21 mouse cellular contexts compared by ENCODE assay signal in the genomic region with DNA sequence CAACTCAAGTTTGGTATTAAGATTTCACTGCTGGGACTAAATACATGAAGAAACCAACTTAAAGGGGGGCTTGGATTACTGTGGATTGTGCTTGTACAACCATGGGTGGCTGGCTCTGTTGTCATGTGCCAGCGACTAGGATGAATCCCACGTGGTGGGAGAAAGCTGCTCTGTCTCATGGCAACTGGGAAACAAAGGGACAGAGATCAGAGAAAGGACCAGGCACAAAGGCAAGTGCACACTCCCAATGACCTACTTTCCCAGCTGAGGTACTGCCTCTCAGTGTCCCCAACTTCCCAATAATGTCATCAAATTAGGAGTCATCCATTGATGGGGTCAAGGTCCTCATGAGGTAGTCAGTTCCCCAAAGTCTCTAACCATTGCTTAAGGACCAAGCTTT.
DNase-seq lines count a peak whose midpoint lies in the region; ATAC-seq and TF ChIP-seq lines count a peak whose summit lies in the region.
"Had no signal": no experiment of that assay in that cellular context is flagged by ENCODE, and none has a peak within 500 bp of the region (broad histone marks: within the 10 kb centered on the region; RNA-seq: fewer than 3 reads in every experiment).

No protein-coding gene starts in this region.

- no peak overlapping the region for H3K4me3 ChIP-seq in forebrain, embryonic 10.5 days
- H3K4me3 ChIP-seq in forebrain, embryonic 12.5 days (replicated peaks), result no peak overlapping the region
- no peak overlapping the region for H3K4me3 ChIP-seq in hindbrain, embryonic 13.5 days
- no peak overlapping the region for H3K4me3 ChIP-seq in hindbrain, embryonic 14.5 days (replicated peaks; ENCODE audit: low read length)
- no peak overlapping the region for H3K4me3 ChIP-seq in neural tube, embryonic 15.5 days (replicated peaks)
- no peak overlapping the region for H3K4me3 ChIP-seq in kidney, adult 2 months (ENCODE audit: insufficient read depth, low read depth, low read length)
- H3K4me3 ChIP-seq: embryonic facial prominence, embryonic 13.5 days; gastrocnemius, adult 2 months; heart, embryonic 12.5 days had no signal

- H3K4me2 ChIP-seq in forebrain, embryonic 12.5 days, result no peak overlapping the region
- H3K4me2 ChIP-seq in hindbrain, embryonic 13.5 days, result no peak overlapping the region
- no peak overlapping the region for H3K4me2 ChIP-seq in hindbrain, embryonic 14.5 days (replicated peaks)
- no peak overlapping the region for H3K4me2 ChIP-seq in neural tube, embryonic 15.5 days
- H3K4me2 ChIP-seq: embryonic facial prominence, embryonic 13.5 days; heart, embryonic 12.5 days had no signal

- no peaks in the 10 kb centered on the region for H3K27me3 ChIP-seq in forebrain, embryonic 10.5 days (ENCODE audit: poor library complexity, severe bottlenecking)
- no peaks in the 10 kb centered on the region for H3K27me3 ChIP-seq in forebrain, embryonic 12.5 days
- no peaks in the 10 kb centered on the region for H3K27me3 ChIP-seq in hindbrain, embryonic 13.5 days
- no peaks in the 10 kb centered on the region for H3K27me3 ChIP-seq in hindbrain, embryonic 14.5 days (ENCODE audit: control insufficient read depth, insufficient read depth, low read length)
- no peaks in the 10 kb centered on the region for H3K27me3 ChIP-seq in neural tube, embryonic 15.5 days (replicated peaks)
- H3K27me3 ChIP-seq in kidney, adult 2 months (replicated peaks; ENCODE audit: control insufficient read depth, insufficient read depth, low read length), result no peaks in the 10 kb centered on the region
- H3K27me3 ChIP-seq: embryonic facial prominence, embryonic 13.5 days; heart, embryonic 12.5 days had no signal

- TF ChIP-seq POLR2A in kidney, adult 2 months (IDR thresholded peaks at IDR 0.05; ENCODE audit: low read depth, low read length), result no peak

- H3K4me1 ChIP-seq in forebrain, embryonic 10.5 days, result peaks cover 74% of the 10 kb centered on the region
- peaks cover 51% of the 10 kb centered on the region for H3K4me1 ChIP-seq in forebrain, embryonic 12.5 days
- H3K4me1 ChIP-seq in hindbrain, embryonic 13.5 days (replicated peaks), result peaks cover 62% of the 10 kb centered on the region
- peaks cover 54% of the 10 kb centered on the region for H3K4me1 ChIP-seq in hindbrain, embryonic 14.5 days (replicated peaks; ENCODE audit: control insufficient read depth, insufficient read depth, low read length)
- H3K4me1 ChIP-seq in neural tube, embryonic 15.5 days, result peaks cover 49% of the 10 kb centered on the region
- H3K4me1 ChIP-seq in kidney, adult 2 months (ENCODE audit: control insufficient read depth, insufficient read depth, low read length), result no peaks in the 10 kb centered on the region

- H3K27ac ChIP-seq in forebrain, embryonic 10.5 days, result peak overlapping the region; percentile 91
- no peak overlapping the region for H3K27ac ChIP-seq in forebrain, embryonic 12.5 days
- peak overlapping the region; percentile 98 for H3K27ac ChIP-seq in hindbrain, embryonic 13.5 days
- H3K27ac ChIP-seq in hindbrain, embryonic 14.5 days, result no peak overlapping the region
- 0 out of 2 replicates have a peak overlapping the region, but pooled peaks have one; percentile 23 for H3K27ac ChIP-seq in neural tube, embryonic 15.5 days (replicated peaks)
- H3K27ac ChIP-seq in kidney, adult 2 months (ENCODE audit: insufficient read depth, low read depth, low read length), result no peak overlapping the region
- H3K27ac ChIP-seq: embryonic facial prominence, embryonic 13.5 days; gastrocnemius, adult 2 months had no signal

- H3K36me3 ChIP-seq in forebrain, embryonic 10.5 days (replicated peaks), result no peaks in the 10 kb centered on the region
- H3K36me3 ChIP-seq in forebrain, embryonic 12.5 days (replicated peaks), result no peaks in the 10 kb centered on the region
- H3K36me3 ChIP-seq in hindbrain, embryonic 13.5 days, result no peaks in the 10 kb centered on the region
- no peaks in the 10 kb centered on the region for H3K36me3 ChIP-seq in hindbrain, embryonic 14.5 days (replicated peaks; ENCODE audit: control insufficient read depth, insufficient read depth)
- H3K36me3 ChIP-seq in neural tube, embryonic 15.5 days, result no peaks in the 10 kb centered on the region
- H3K36me3 ChIP-seq in kidney, adult 2 months (ENCODE audit: control insufficient read depth, insufficient read depth, low read length), result no peaks in the 10 kb centered on the region
- H3K36me3 ChIP-seq: embryonic facial prominence, embryonic 13.5 days; G1E; heart, embryonic 12.5 days had no signal

- DNase-seq in forebrain, embryonic 10.5 days (ENCODE audit: extremely low spot score, low spot score), result no peak
- no peak for DNase-seq in hindbrain, embryonic 14.5 days (ENCODE audit: low spot score)
- no peak for DNase-seq in neural tube, embryonic 10.5 days (ENCODE audit: extremely low spot score, low spot score)
- peak; percentile 84 for DNase-seq in retina, postnatal 1 day
- no peak for DNase-seq in kidney, adult 2 months
- DNase-seq: adrenal gland, postnatal 14 days; B cell, adult 2 months; cerebellum, adult 18-20 months; cerebellum, adult 9-11 months; cerebellum, postnatal 36 days; gastrocnemius, adult 2 months; gastrocnemius, postnatal 25 days; heart, postnatal 36 days had no signal

- TF ChIP-seq CTCF in kidney, adult 2 months (conservative IDR thresholded peaks at IDR 0.05; ENCODE audit: insufficient read depth, insufficient read length, low read depth, low read length), result no peak

- ATAC-seq in forebrain, embryonic 12.5 days (ENCODE audit: low FRiP score), result no peak
- no peak for ATAC-seq in hindbrain, embryonic 13.5 days (ENCODE audit: low FRiP score)
- no peak for ATAC-seq in hindbrain, embryonic 14.5 days (ENCODE audit: low FRiP score)
- ATAC-seq in neural tube, embryonic 15.5 days (ENCODE audit: low FRiP score), result no peak
- ATAC-seq: CD4-positive, CD25-positive, alpha-beta regulatory T cell, adult 4 months; forebrain, embryonic 14.5 days had no signal

- H3K9me3 ChIP-seq in forebrain, embryonic 10.5 days, result no peaks in the 10 kb centered on the region
- H3K9me3 ChIP-seq in forebrain, embryonic 12.5 days, result no peaks in the 10 kb centered on the region
- no peaks in the 10 kb centered on the region for H3K9me3 ChIP-seq in hindbrain, embryonic 13.5 days
- no peaks in the 10 kb centered on the region for H3K9me3 ChIP-seq in hindbrain, embryonic 14.5 days (ENCODE audit: control insufficient read depth, low read length)
- no peaks in the 10 kb centered on the region for H3K9me3 ChIP-seq in neural tube, embryonic 15.5 days (replicated peaks)
- H3K9me3 ChIP-seq: embryonic facial prominence, embryonic 13.5 days; heart, embryonic 12.5 days had no signal

- no peak overlapping the region for H3K9ac ChIP-seq in forebrain, embryonic 12.5 days
- no peak overlapping the region for H3K9ac ChIP-seq in hindbrain, embryonic 13.5 days
- no peak overlapping the region for H3K9ac ChIP-seq in hindbrain, embryonic 14.5 days
- no peak overlapping the region for H3K9ac ChIP-seq in neural tube, embryonic 15.5 days (replicated peaks)
- H3K9ac ChIP-seq: embryonic facial prominence, embryonic 13.5 days; heart, embryonic 12.5 days had no signal

- WGBS in forebrain, embryonic 10.5 days, result 65% methylated on average over 2 of the region's 2 CpGs
- 60% methylated on average over 2 of the region's 2 CpGs for WGBS in forebrain, embryonic 12.5 days
- 18% methylated on average over 2 of the region's 2 CpGs for WGBS in hindbrain, embryonic 13.5 days
- 13% methylated on average over 2 of the region's 2 CpGs for WGBS in hindbrain, embryonic 14.5 days
- 40% methylated on average over 2 of the region's 2 CpGs for WGBS in neural tube, embryonic 15.5 days
- 63% methylated on average over 2 of the region's 2 CpGs for WGBS in kidney, adult 2 months

Comparison
In these comparisons a context has a peak if more than half of its experiments do, and no peak if none do; other contexts are left out.
1. H3K27ac ChIP-seq: peak in forebrain, embryonic 10.5 days (single experiment), hindbrain, embryonic 13.5 days (single experiment) and neural tube, embryonic 15.5 days (single experiment); none in forebrain, embryonic 12.5 days (single experiment), hindbrain, embryonic 14.5 days (single experiment) and kidney, adult 2 months (single experiment).